Mouse (Mus musculus) liver, adult 2 months (tissue): ENCODE results near the gene Cdc27. TPM values are rescaled to one million over a fixed set of nuclear protein-coding genes. Genes with fewer than 3 reads are reported as not detected.

ENCODE experiments used
- DNase-seq: peaks from one replicate; pipeline ENCODE4 v3.0.0-alpha.2; 2011; ENCODE audit warnings: low read depth, low spot score; ENCODE audit errors: extremely low read depth
- H3K27ac ChIP-seq: fragments of 200-500 bp; replicated peaks from 2 replicates; pipeline ENCODE4 v1.5.1; 2012; ENCODE audit warnings: low read depth, mild to moderate bottlenecking, control low read depth, inconsistent platforms, low read length; ENCODE audit not compliant: insufficient read depth
- H3K27me3 ChIP-seq: fragments of 200-500 bp; 2 replicates; pipeline ENCODE4 v1.6.1; 2012; ENCODE audit warnings: mild to moderate bottlenecking, moderate library complexity, low read length, inconsistent platforms; ENCODE audit not compliant: control insufficient read depth, insufficient read depth
- H3K36me3 ChIP-seq: fragments of 200-500 bp; 2 replicates; pipeline ENCODE4 v1.6.1; 2012; ENCODE audit warnings: low read length, inconsistent platforms; ENCODE audit not compliant: control insufficient read depth, insufficient read depth
- H3K4me1 ChIP-seq: fragments of 200-500 bp; 2 replicates; pipeline ENCODE4 v1.6.1; 2011; ENCODE audit warnings: low read length; ENCODE audit not compliant: control insufficient read depth, insufficient read depth
- H3K4me3 ChIP-seq: fragments of 200-500 bp; 2 replicates; pipeline ENCODE4 v1.5.1; 2011; ENCODE audit warnings: low read depth, mild to moderate bottlenecking, control low read depth, low read length, moderate library complexity; ENCODE audit not compliant: insufficient read depth
- H3K79me2 ChIP-seq: fragments of 200-500 bp; 2 replicates; pipeline ENCODE4 v1.6.1; 2012; ENCODE audit warnings: inconsistent platforms, mild to moderate bottlenecking, low read length, moderate library complexity; ENCODE audit not compliant: control insufficient read depth, insufficient read depth
- H3K9ac ChIP-seq: fragments of 200-500 bp; 2 replicates; pipeline ENCODE4 v1.6.1; 2012; ENCODE audit warnings: low read depth, mild to moderate bottlenecking, control low read depth, inconsistent platforms, low read length
- CTCF ChIP-seq: fragments of 200-500 bp; IDR thresholded peaks from 2 replicates; pipeline ENCODE4 v1.5.1; 2011; ENCODE audit warnings: low read depth, low read length, control low read depth
- POLR2A ChIP-seq: fragments of 200-500 bp; IDR thresholded peaks from 2 replicates; pipeline ENCODE4 v1.6.1; 2011; ENCODE audit warnings: low read length, control low read depth; ENCODE audit not compliant: insufficient read depth; ENCODE audit errors: extremely low read depth
- WGBS: fragments of 180-500 bp; shearing (Covaris S2); methylation state at CpG from one replicate; pipeline ENCODE4 v1.1.7; 2018; 5-methylcytosine and 5-hydroxymethylcytosine counted together
- polyA plus RNA-seq: library from polyadenylated mRNA; depleted of rRNA; stranded (reverse); fragments of >200 nt; gene quantifications from 2 replicates; pipeline ENCODE4 v1.2.3, GENCODE M21; 2012; rRNA removed
- total RNA-seq: library from RNA; depleted of rRNA; stranded (reverse); fragments of >200 nt; gene quantifications from 2 replicates; pipeline ENCODE4 v1.2.3, GENCODE M21; 2014; rRNA removed

Cdc27 gene
- total RNA-seq (12.9 and 13.3 TPM in 2 replicates), polyA plus RNA-seq (2.6 and 2.9 TPM in 2 replicates)

GRCm38 (mm10) chr11:104550406-104550974, at the start of gene Cdc27, which contains the start of gene Myl4:
Gene Cdc27 (minus strand): TSS chr11:104550620.
Gene Myl4 (plus strand): TSS chr11:104550663.
- DNase-seq: peak; percentile 87
- H3K4me3 ChIP-seq: peak within 1 kb of the TSS; percentile 97
- peak within 1 kb of the TSS; percentile 81 for H3K27ac ChIP-seq
- peak within 1 kb of the TSS; percentile 97 for H3K9ac ChIP-seq
- peaks cover 6% of the 10 kb centered on the region; the same call in 1 of the 2 replicates for H3K4me1 ChIP-seq
- WGBS: under 1% methylated on average over 35 of the region's 35 CpGs
- no peaks in the 10 kb centered on the region for H3K27me3 ChIP-seq
- H3K36me3 ChIP-seq: no peaks in the 10 kb centered on the region
- H3K79me2 ChIP-seq: peaks cover 17% of the 10 kb centered on the region; the same call in 1 of the 2 replicates
- TF ChIP-seq CTCF (0 out of 2 replicates have a peak, but pooled peaks have one; percentile 2), POLR2A (no peak)

DNA sequence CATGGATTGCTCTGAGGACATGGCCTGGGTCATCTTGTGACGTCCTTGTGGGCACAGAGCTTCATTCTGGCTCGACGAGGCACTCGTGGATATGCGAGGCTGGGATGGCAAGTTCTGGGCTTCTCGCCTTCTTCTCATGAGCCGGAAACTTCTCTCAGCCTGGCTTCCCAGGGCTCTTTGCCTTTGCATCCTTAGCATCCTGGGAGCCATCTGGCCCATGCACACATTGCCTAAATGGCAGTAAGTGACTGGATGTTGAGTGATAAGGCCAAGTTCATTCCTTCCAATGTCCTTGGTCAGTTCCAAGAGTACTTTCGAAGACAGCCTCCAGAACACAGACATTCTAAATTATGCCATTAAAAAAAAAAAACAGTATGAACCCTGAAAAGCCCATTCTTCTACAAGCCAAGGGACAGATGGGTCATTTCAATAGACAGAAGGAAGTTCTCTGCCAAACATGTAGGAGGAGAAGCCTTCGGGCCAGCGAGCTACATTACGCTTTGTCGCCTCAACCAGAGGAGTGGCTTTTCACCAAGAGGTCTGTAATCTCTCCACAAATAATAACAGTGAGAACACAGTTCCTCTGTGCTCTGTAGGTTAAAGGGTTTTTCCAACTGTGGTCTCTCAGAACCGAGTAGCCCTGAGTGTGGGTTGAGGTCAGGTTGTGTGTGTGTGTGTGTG, 49.0 kb upstream of the Cdc27 start:
- 81% methylated on average over 13 of the region's 13 CpGs for WGBS
- no peak overlapping the region for H3K27ac ChIP-seq

DNA sequence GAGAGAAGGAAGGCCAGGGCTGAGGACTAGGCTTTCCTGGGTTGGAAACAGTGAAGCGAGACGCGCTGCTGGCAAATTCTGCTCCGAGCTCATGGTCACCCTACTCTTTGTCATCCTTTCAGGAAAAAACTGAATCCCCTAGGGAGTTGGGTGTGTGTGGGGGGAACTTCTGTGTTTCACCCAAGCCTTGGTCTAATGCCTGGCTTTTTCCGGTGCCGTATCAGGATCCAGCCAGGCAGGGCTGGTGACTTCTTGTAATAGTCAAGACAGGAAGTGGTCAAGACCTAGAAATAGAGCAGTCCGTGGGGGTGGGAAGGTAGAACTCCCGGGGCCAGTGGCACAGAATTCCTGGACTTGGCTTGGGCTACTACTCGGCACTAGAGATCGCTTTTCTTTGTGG, 45.9 kb upstream of the Cdc27 start:
- H3K4me1 ChIP-seq: no peaks in the 10 kb centered on the region; the same call in 1 of the 2 replicates
- WGBS: 63% methylated on average over 10 of the region's 10 CpGs
- H3K27me3 ChIP-seq: no peaks in the 10 kb centered on the region; the same call in 1 of the 2 replicates
- no peak overlapping the region for H3K9ac ChIP-seq
- H3K36me3 ChIP-seq: no peaks in the 10 kb centered on the region
- no peaks in the 10 kb centered on the region for H3K79me2 ChIP-seq
- no peak overlapping the region for H3K4me3 ChIP-seq
- no peak overlapping the region for H3K27ac ChIP-seq
- no peak for DNase-seq
- TF ChIP-seq CTCF (no peak), POLR2A (no peak)

More for the DNA sequence above, 49.0 kb upstream of the Cdc27 start:
- H3K4me3 ChIP-seq: no peak overlapping the region
- peak; percentile 50 for DNase-seq
- H3K9ac ChIP-seq: no peak overlapping the region
- H3K27me3 ChIP-seq: no peaks in the 10 kb centered on the region; the same call in 1 of the 2 replicates
- no peaks in the 10 kb centered on the region for H3K79me2 ChIP-seq
- no peaks in the 10 kb centered on the region; the same call in 1 of the 2 replicates for H3K4me1 ChIP-seq
- TF ChIP-seq POLR2A: no peak
- no peaks in the 10 kb centered on the region for H3K36me3 ChIP-seq

- DNase-seq: peak; percentile 16
- no peaks in the 10 kb centered on the region for H3K79me2 ChIP-seq
- no peak overlapping the region for H3K4me3 ChIP-seq
- H3K27ac ChIP-seq: peak overlapping the region; percentile 27; the same call in 1 of the 2 replicates
- TF ChIP-seq CTCF: no peak
- no peak for TF ChIP-seq POLR2A
- H3K4me1 ChIP-seq: no peaks in the 10 kb centered on the region; the same call in 1 of the 2 replicates
- WGBS: 66% methylated on average over 13 of the region's 13 CpGs
- H3K36me3 ChIP-seq: no peaks in the 10 kb centered on the region
- no peak overlapping the region for H3K9ac ChIP-seq
- no peaks in the 10 kb centered on the region for H3K27me3 ChIP-seq
Observed at GRCm38 (mm10) chr11:104592066-104592835, 41.8 kb upstream of the Cdc27 start.

DNA sequence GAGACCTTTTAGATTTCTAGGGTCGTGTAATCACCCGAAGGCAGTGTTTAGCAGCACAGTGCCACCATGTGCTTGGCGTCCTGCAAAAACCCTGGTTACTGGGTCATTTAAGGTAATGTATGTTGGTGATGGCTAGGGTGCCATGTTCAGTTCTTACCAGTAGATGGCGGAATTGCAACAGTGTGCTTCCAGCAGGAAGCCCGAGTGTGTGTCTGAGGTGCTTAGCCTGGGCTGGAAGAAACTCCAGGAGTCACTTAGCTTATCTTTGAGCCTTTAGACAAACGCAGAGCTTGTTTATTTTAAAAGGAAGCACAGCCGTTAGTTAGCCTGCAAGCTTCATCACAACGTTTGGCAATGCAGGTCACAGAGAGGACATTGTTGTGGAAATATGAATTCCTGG, 39.7 kb upstream of the Cdc27 start:
- 2% methylated on average over 8 of the region's 8 CpGs for WGBS
- H3K79me2 ChIP-seq: no peaks in the 10 kb centered on the region
- peak; percentile 63 for DNase-seq
- TF ChIP-seq CTCF (peak; percentile 81), POLR2A (no peak)
- H3K4me1 ChIP-seq: no peaks in the 10 kb centered on the region
- no peak overlapping the region for H3K9ac ChIP-seq
- H3K36me3 ChIP-seq: no peaks in the 10 kb centered on the region
- H3K4me3 ChIP-seq: no peak overlapping the region
- H3K27me3 ChIP-seq: no peaks in the 10 kb centered on the region
- no peak overlapping the region for H3K27ac ChIP-seq
